Mouse (Mus musculus): Measurements from ENCODE around the gene Micall1. TPM values are rescaled to one million over a fixed set of nuclear protein-coding genes. Genes with fewer than 3 reads are reported as not detected.

Gene Micall1
- polyA plus RNA-seq, 2 experiments: 12.8 to 31.0 TPM

DNA sequence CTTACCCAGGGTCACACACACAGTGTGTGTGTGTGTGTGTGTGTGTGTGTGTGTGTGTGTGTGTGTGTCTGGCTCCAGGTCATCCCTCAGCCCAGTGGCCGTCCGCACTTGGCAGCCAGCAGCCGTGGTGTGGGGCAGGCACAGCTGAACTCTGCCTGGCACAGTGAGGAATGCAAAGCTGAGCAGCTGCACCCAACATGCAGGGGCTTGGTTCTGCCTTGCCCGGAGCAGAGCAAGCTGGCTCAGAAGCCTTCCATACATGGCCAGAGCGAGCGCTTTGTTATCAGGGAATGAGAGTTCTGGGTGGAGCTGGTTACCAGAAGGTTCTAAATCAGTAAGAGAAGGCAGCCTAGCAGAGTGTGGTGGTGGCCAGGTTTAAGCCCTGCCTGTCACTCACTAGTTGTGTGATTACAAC, 11.1 kb upstream of the Micall1 start:
- no peak overlapping the region for H3K4me3 ChIP-seq (replicated peaks; ENCODE audit: low read length)
- H3K4me2 ChIP-seq (replicated peaks; ENCODE audit: low read depth, low read length, severe bottlenecking): no peak overlapping the region
- peaks cover 37% of the 10 kb centered on the region for H3K36me3 ChIP-seq (ENCODE audit: control insufficient read depth, insufficient read depth, low read length)
- H3K27ac ChIP-seq (replicated peaks; ENCODE audit: low read depth, low read length): peak overlapping the region; percentile 58
- H3K4me1 ChIP-seq (ENCODE audit: control insufficient read depth, insufficient read depth, low read length): peaks cover 8% of the 10 kb centered on the region
- H3K27me3 ChIP-seq (ENCODE audit: control insufficient read depth, insufficient read depth, low read length): no peaks in the 10 kb centered on the region
- no peak for TF ChIP-seq POLR2A (IDR thresholded peaks at IDR 0.05; ENCODE audit: borderline replicate concordance, extremely low read depth, insufficient read depth, insufficient read length)
- H3K9ac ChIP-seq (ENCODE audit: low read depth, low read length, severe bottlenecking): peak overlapping the region; percentile 34; the same call in 1 of the 2 replicates
- ATAC-seq (ENCODE audit: low FRiP score, low read depth) (peak; percentile 75), DNase-seq (ENCODE audit: low spot score) (peak; percentile 48)
- H3K9me3 ChIP-seq (ENCODE audit: control insufficient read depth, low read length): no peaks in the 10 kb centered on the region
- 48% methylated on average over 6 of the region's 6 CpGs for WGBS

DNA sequence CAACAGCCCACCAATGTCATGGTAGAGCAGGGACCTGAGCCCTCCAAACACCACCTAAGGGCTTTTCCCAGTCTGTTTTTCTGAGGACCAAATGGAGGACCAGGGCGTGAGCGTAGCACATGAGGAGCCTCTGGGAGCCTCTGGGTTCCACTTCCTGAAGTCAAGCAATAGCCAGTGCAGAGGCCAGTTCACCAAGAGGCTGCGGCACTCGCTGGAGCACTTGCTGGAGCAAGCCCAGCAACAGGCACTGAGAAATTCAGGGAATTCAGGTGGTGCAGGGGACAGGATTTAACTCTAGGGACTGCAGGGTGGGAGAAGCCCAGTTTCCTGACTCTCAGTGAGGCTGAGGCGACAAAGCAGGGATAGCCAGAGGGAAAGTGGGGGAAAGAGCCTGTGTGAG, 10.5 kb upstream of the Micall1 start:
- no peak for ATAC-seq (ENCODE audit: low FRiP score, low read depth)
- 56% methylated on average over 5 of the region's 5 CpGs for WGBS

DNA sequence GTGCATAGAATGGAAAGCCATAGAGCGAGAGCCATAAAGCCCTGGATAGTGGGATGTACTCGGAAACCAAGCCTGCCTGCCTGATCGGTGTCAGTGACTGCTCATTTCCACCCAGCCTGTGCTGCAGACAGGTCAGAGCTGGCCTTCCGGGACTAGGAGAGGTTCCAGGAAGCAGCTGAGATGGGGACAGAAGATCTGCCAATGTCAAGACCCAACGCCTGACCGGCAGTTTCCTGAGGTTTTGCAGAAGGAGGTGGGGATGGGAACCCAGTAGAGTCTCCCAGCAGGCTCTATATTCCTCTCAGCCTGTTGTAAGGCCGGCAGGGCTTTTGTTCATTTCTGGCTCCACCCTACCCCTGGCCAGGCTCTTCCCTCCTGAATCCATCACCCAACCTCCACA, 9.8 kb upstream of the Micall1 start:
- WGBS: 61% methylated on average over 7 of the region's 7 CpGs
- H3K27ac ChIP-seq (replicated peaks; ENCODE audit: low read depth, low read length): no peak overlapping the region
- H3K4me3 ChIP-seq (replicated peaks; ENCODE audit: low read length): no peak overlapping the region
- H3K9me3 ChIP-seq (ENCODE audit: control insufficient read depth, low read length): no peaks in the 10 kb centered on the region
- peaks cover 8% of the 10 kb centered on the region for H3K4me1 ChIP-seq (ENCODE audit: control insufficient read depth, insufficient read depth, low read length)
- DNase-seq (ENCODE audit: low spot score) (no peak), ATAC-seq (ENCODE audit: low FRiP score, low read depth) (no peak)
- H3K4me2 ChIP-seq (replicated peaks; ENCODE audit: low read depth, low read length, severe bottlenecking): no peak overlapping the region
- no peak for TF ChIP-seq POLR2A (IDR thresholded peaks at IDR 0.05; ENCODE audit: borderline replicate concordance, extremely low read depth, insufficient read depth, insufficient read length)
- H3K27me3 ChIP-seq (ENCODE audit: control insufficient read depth, insufficient read depth, low read length): no peaks in the 10 kb centered on the region
- no peak overlapping the region for H3K9ac ChIP-seq (ENCODE audit: low read depth, low read length, severe bottlenecking)
- peaks cover 24% of the 10 kb centered on the region for H3K36me3 ChIP-seq (ENCODE audit: control insufficient read depth, insufficient read depth, low read length)

More for the DNA sequence above, 10.5 kb upstream of the Micall1 start:
- H3K9me3 ChIP-seq (ENCODE audit: control insufficient read depth, low read length): no peaks in the 10 kb centered on the region
- no peak for TF ChIP-seq POLR2A (IDR thresholded peaks at IDR 0.05; ENCODE audit: borderline replicate concordance, extremely low read depth, insufficient read depth, insufficient read length)
- peaks cover 31% of the 10 kb centered on the region for H3K36me3 ChIP-seq (ENCODE audit: control insufficient read depth, insufficient read depth, low read length)
- DNase-seq (ENCODE audit: low spot score): no peak
- H3K27me3 ChIP-seq (ENCODE audit: control insufficient read depth, insufficient read depth, low read length): no peaks in the 10 kb centered on the region
- H3K27ac ChIP-seq (replicated peaks; ENCODE audit: low read depth, low read length): 0 out of 2 replicates have a peak overlapping the region, but pooled peaks have one; percentile 58
- no peak overlapping the region for H3K4me3 ChIP-seq (replicated peaks; ENCODE audit: low read length)
- no peak overlapping the region for H3K9ac ChIP-seq (ENCODE audit: low read depth, low read length, severe bottlenecking)
- no peak overlapping the region for H3K4me2 ChIP-seq (replicated peaks; ENCODE audit: low read depth, low read length, severe bottlenecking)
- peaks cover 8% of the 10 kb centered on the region for H3K4me1 ChIP-seq (ENCODE audit: control insufficient read depth, insufficient read depth, low read length)

DNA sequence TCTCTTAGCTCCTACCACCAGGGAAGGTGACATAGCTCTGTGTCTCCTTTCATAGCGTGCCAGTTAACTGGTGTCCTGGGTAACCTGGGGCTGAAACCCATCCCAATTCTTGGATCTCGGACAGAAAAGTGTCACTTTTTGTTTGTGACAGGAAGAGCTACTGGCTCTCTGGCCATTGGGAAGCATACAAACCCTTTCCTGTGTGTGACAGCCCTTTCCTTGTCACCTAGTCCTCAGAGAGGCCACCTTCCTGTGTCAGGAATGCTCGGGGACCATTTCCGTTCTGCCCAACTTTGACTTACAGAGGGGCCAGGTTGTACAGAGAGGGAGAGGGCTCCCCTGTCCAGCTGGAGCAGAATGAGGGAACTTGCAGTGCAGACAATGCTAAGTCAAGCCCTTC, 9.2 kb upstream of the Micall1 start:
- 68% methylated on average over 4 of the region's 4 CpGs for WGBS
- no peak for TF ChIP-seq POLR2A (IDR thresholded peaks at IDR 0.05; ENCODE audit: borderline replicate concordance, extremely low read depth, insufficient read depth, insufficient read length)
- Histone ChIP-seq H3K9ac (ENCODE audit: low read depth, low read length, severe bottlenecking) (no peak overlapping the region), H3K4me3 (replicated peaks; ENCODE audit: low read length) (no peak overlapping the region), H3K4me1 (ENCODE audit: control insufficient read depth, insufficient read depth, low read length) (peaks cover 8% of the 10 kb centered on the region), H3K27me3 (ENCODE audit: control insufficient read depth, insufficient read depth, low read length) (no peaks in the 10 kb centered on the region), H3K4me2 (replicated peaks; ENCODE audit: low read depth, low read length, severe bottlenecking) (no peak overlapping the region), H3K36me3 (ENCODE audit: control insufficient read depth, insufficient read depth, low read length) (peaks cover 18% of the 10 kb centered on the region), H3K9me3 (ENCODE audit: control insufficient read depth, low read length) (no peaks in the 10 kb centered on the region), H3K27ac (replicated peaks; ENCODE audit: low read depth, low read length) (no peak overlapping the region)
- ATAC-seq (ENCODE audit: low FRiP score, low read depth): no peak
- DNase-seq (ENCODE audit: low spot score): no peak

DNA sequence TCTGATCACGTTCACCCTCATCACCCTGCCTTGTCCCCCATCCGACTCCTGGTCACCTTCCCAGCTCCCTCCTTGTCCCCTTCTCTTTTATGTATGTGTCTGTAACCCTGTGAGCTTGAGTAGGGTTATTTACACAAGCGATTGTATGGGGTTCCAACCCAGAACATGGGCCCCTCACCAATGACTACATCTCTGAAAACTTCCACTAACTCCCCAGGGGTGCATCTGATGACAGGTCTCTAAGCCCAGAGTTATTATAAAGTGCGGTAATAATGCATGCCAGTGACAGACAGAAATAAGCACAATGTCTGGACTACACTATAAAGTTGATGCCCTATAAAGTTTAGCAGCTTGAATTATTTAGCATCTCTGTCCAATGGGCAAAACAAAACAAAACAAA, 8.3 kb upstream of the Micall1 start:
- ATAC-seq (ENCODE audit: low FRiP score, low read depth) (no peak), DNase-seq (ENCODE audit: low spot score) (no peak)
- Histone ChIP-seq H3K36me3 (ENCODE audit: control insufficient read depth, insufficient read depth, low read length) (peaks cover 11% of the 10 kb centered on the region), H3K4me3 (replicated peaks; ENCODE audit: low read length) (no peak overlapping the region), H3K4me1 (ENCODE audit: control insufficient read depth, insufficient read depth, low read length) (peaks cover 8% of the 10 kb centered on the region), H3K9ac (ENCODE audit: low read depth, low read length, severe bottlenecking) (no peak overlapping the region), H3K9me3 (ENCODE audit: control insufficient read depth, low read length) (no peaks in the 10 kb centered on the region), H3K4me2 (replicated peaks; ENCODE audit: low read depth, low read length, severe bottlenecking) (no peak overlapping the region), H3K27me3 (ENCODE audit: control insufficient read depth, insufficient read depth, low read length) (no peaks in the 10 kb centered on the region), H3K27ac (replicated peaks; ENCODE audit: low read depth, low read length) (no peak overlapping the region)
- 62% methylated on average over 4 of the region's 4 CpGs for WGBS
- no peak for TF ChIP-seq POLR2A (IDR thresholded peaks at IDR 0.05; ENCODE audit: borderline replicate concordance, extremely low read depth, insufficient read depth, insufficient read length)

DNA sequence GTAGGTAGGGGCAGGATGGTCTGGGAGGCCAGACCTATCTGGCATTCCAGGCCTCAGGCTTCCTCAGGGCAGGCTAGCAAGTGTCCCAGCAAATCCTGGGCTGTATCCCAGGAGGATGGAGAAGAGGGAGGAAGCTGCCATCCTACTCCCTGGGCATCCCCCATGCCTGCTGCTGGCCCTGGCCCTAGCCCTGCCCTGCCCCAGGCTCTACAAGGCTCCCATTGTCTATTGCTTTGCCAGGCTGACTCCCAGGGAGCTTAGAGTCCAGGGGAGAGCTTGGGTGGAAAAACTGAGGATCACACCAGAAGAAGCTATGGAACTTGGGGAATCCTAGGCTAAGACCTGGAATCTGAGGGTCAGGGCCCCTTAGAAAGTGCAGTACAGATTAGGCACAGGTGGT, 7.2 kb upstream of the Micall1 start:
- no peak overlapping the region for H3K4me3 ChIP-seq (replicated peaks; ENCODE audit: low read length)
- no peak overlapping the region for H3K4me2 ChIP-seq (replicated peaks; ENCODE audit: low read depth, low read length, severe bottlenecking)
- H3K27me3 ChIP-seq (ENCODE audit: control insufficient read depth, insufficient read depth, low read length): no peaks in the 10 kb centered on the region
- DNase-seq (ENCODE audit: low spot score) (no peak), ATAC-seq (ENCODE audit: low FRiP score, low read depth) (no peak)
- no peak overlapping the region for H3K9ac ChIP-seq (ENCODE audit: low read depth, low read length, severe bottlenecking)
- H3K27ac ChIP-seq (replicated peaks; ENCODE audit: low read depth, low read length): 0 out of 2 replicates have a peak overlapping the region, but pooled peaks have one; percentile 26
- H3K36me3 ChIP-seq (ENCODE audit: control insufficient read depth, insufficient read depth, low read length): no peaks in the 10 kb centered on the region
- H3K4me1 ChIP-seq (ENCODE audit: control insufficient read depth, insufficient read depth, low read length): peaks cover 8% of the 10 kb centered on the region
- H3K9me3 ChIP-seq (ENCODE audit: control insufficient read depth, low read length): no peaks in the 10 kb centered on the region
- no peak for TF ChIP-seq POLR2A (IDR thresholded peaks at IDR 0.05; ENCODE audit: borderline replicate concordance, extremely low read depth, insufficient read depth, insufficient read length)

Measured in limb, embryonic 14.5 days (tissue).